In genomic region chr10:94942449-94943041, GRCm38 (mm10) we compare ENCODE assay signal across 8 mouse cellular contexts. TPM values are rescaled to one million over a fixed set of nuclear protein-coding genes. Genes with fewer than 3 reads are reported as not detected.
DNase-seq lines count a peak whose midpoint lies in the region; ATAC-seq and TF ChIP-seq lines count a peak whose summit lies in the region.

No protein-coding gene starts in this region.

- no peak for TF ChIP-seq CTCF in bone marrow macrophage, adult 2 months (IDR thresholded peaks at IDR 0.05; ENCODE audit: low read depth, low read length)
- TF ChIP-seq CTCF in forebrain, postnatal 0 days (IDR thresholded peaks at IDR 0.05; ENCODE audit: low read depth), result no peak

- no peak for TF ChIP-seq POLR2A in bone marrow macrophage, adult 2 months (IDR thresholded peaks at IDR 0.05; ENCODE audit: borderline replicate concordance, low read depth, low read length)

- no peaks in the 10 kb centered on the region for H3K9me3 ChIP-seq in forebrain, postnatal 0 days (ENCODE audit: low read length)
- no peaks in the 10 kb centered on the region for H3K9me3 ChIP-seq in megakaryocyte, embryonic 14.5 days

- peak overlapping the region; percentile 79 for H3K27ac ChIP-seq in bone marrow macrophage, adult 2 months (ENCODE audit: insufficient read depth, low read depth, low read length)
- peak overlapping the region; percentile 40; the same call in 1 of the 2 replicates for H3K27ac ChIP-seq in forebrain, postnatal 0 days (ENCODE audit: low read depth, low read length)

- WGBS in forebrain, postnatal 0 days, result under 1% methylated on average over 17 of the region's 17 CpGs

- ATAC-seq in forebrain, postnatal 0 days, result no peak

- peak; percentile 37 for DNase-seq in gastrocnemius, postnatal 10 days
- DNase-seq in gastrocnemius, postnatal 36 days, result no peak
- DNase-seq in forebrain, postnatal 0 days, result peak; percentile 40
- DNase-seq in kidney, postnatal 36 days, result peak; percentile 16 to 60
- DNase-seq in splenic B cell, adult 2 months (ENCODE audit: low read depth, low spot score), result peak; percentile 86
- no peak for DNase-seq in yolk sac, embryonic 10.5 days (ENCODE audit: low spot score)

- peak overlapping the region; percentile 92 for H3K4me3 ChIP-seq in bone marrow macrophage, adult 2 months (ENCODE audit: insufficient read depth, low read length)
- H3K4me3 ChIP-seq in forebrain, postnatal 0 days (ENCODE audit: low read depth, low read length), result peak overlapping the region; percentile 93
- peak overlapping the region; percentile 100 for H3K4me3 ChIP-seq in megakaryocyte, embryonic 14.5 days (replicated peaks)

- intact Hi-C loops in gastrocnemius, postnatal 36 days (cut with DNase I), result loop anchor here (5.0 kb wide), 1 partner anchor 320 kb away; no protein-coding TSS in a partner anchor

- H3K4me2 ChIP-seq in forebrain, postnatal 0 days (ENCODE audit: low read depth), result peak overlapping the region; percentile 83

- H3K36me3 ChIP-seq in forebrain, postnatal 0 days (ENCODE audit: insufficient read depth), result no peaks in the 10 kb centered on the region
- peaks cover 26% of the 10 kb centered on the region for H3K36me3 ChIP-seq in megakaryocyte, embryonic 14.5 days (replicated peaks; ENCODE audit: low read length)
- no peaks in the 10 kb centered on the region for H3K36me3 ChIP-seq in splenic B cell, adult 2 months (ENCODE audit: control insufficient read depth, insufficient read depth, low read length, poor library complexity, severe bottlenecking)

- peaks cover 28% of the 10 kb centered on the region for H3K4me1 ChIP-seq in bone marrow macrophage, adult 2 months (ENCODE audit: control insufficient read depth, insufficient read depth, low read length)
- peaks cover 13% of the 10 kb centered on the region; the same call in 1 of the 2 replicates for H3K4me1 ChIP-seq in forebrain, postnatal 0 days (ENCODE audit: insufficient read depth)
- H3K4me1 ChIP-seq in megakaryocyte, embryonic 14.5 days, result peaks cover 75% of the 10 kb centered on the region

- no peaks in the 10 kb centered on the region; the same call in 1 of the 2 replicates for H3K27me3 ChIP-seq in forebrain, postnatal 0 days (ENCODE audit: insufficient read depth, low read length)
- no peaks in the 10 kb centered on the region for H3K27me3 ChIP-seq in megakaryocyte, embryonic 14.5 days (replicated peaks)
- no peaks in the 10 kb centered on the region for H3K27me3 ChIP-seq in splenic B cell, adult 2 months (ENCODE audit: control insufficient read depth, insufficient read depth, low read length, poor library complexity, severe bottlenecking)

- peak overlapping the region; percentile 92 for H3K9ac ChIP-seq in forebrain, postnatal 0 days

RNA-seq across cellular contexts. Expression of gene Plxnc1, which starts 2.1 kb away (rescaled TPM):
- total RNA-seq in gastrocnemius, postnatal 10 days (2021), result 1 to 10 TPM; 2.9 to 3.9 TPM
- total RNA-seq in gastrocnemius, postnatal 36 days (2021), result under 1 TPM; 0.56 to 0.62 TPM
- 76.7 and 82.8 TPM in 2 replicates for polyA plus RNA-seq in bone marrow macrophage, adult 2 months (2012; ENCODE audit: insufficient read depth, insufficient read length, missing spikeins)
- 47.9 and 70.2 TPM in 2 replicates for total RNA-seq in forebrain, postnatal 0 days (2014; rRNA removed)
- 5.8 and 11.5 TPM in 2 replicates for polyA plus RNA-seq in forebrain, postnatal 0 days (2015; fragmentation: Nextera tagmentation; extraction: Ambion mirVana)
- polyA plus RNA-seq in megakaryocyte, embryonic 14.5 days (2012; ENCODE audit: insufficient read depth, low replicate concordance), result 3.7 and 6.1 TPM in 2 replicates

Comparison
In these comparisons a context has a peak if more than half of its experiments do, and no peak if none do; other contexts are left out.
1. DNase-seq: peak in gastrocnemius, postnatal 10 days (single experiment), forebrain, postnatal 0 days (single experiment), kidney, postnatal 36 days (2 of 2) and splenic B cell, adult 2 months (single experiment); none in gastrocnemius, postnatal 36 days (0 of 2) and yolk sac, embryonic 10.5 days (single experiment).
2. Peak in every context shown above with its lines, with median percentiles within 50 percentile points of each other: H3K4me3 ChIP-seq.